Mouse (Mus musculus) midbrain, embryonic 13.5 days (tissue): Measurements from ENCODE around the gene Foxa1. TPM values are rescaled to one million over a fixed set of nuclear protein-coding genes. Genes with fewer than 3 reads are reported as not detected.

Source experiments
- ATAC-seq: fragments of 200-750 bp; cut with Nextera tagmentation; 2 replicates; pipeline ENCODE4 v1.8.0; 2017; ENCODE audit warnings: mild to moderate bottlenecking, moderate TSS enrichment, moderate library complexity
- H3K27ac ChIP-seq: fragments of 300-500 bp; sonication (generic); 2 replicates; pipeline ENCODE4 v1.5.1; 2015; ENCODE audit warnings: inconsistent platforms, mild to moderate bottlenecking, moderate library complexity
- H3K27me3 ChIP-seq: fragments of 300-500 bp; sonication (generic); 2 replicates; pipeline ENCODE4 v1.6.1; 2015; ENCODE audit warnings: mild to moderate bottlenecking, inconsistent platforms
- H3K36me3 ChIP-seq: fragments of 300-500 bp; sonication (generic); 2 replicates; pipeline ENCODE4 v1.6.1; 2015; ENCODE audit warnings: mild to moderate bottlenecking, inconsistent platforms
- H3K4me1 ChIP-seq: fragments of 300-500 bp; sonication (generic); replicated peaks from 2 replicates; pipeline ENCODE4 v1.6.1; 2015; ENCODE audit warnings: inconsistent platforms
- H3K4me2 ChIP-seq: fragments of 300-500 bp; sonication (generic); replicated peaks from 2 replicates; pipeline ENCODE4 v1.6.1; 2015; ENCODE audit warnings: moderate library complexity, mild to moderate bottlenecking, inconsistent platforms
- H3K4me3 ChIP-seq: fragments of 300-500 bp; sonication (generic); replicated peaks from 2 replicates; pipeline ENCODE4 v1.5.1; 2015; ENCODE audit warnings: mild to moderate bottlenecking, inconsistent platforms
- H3K9ac ChIP-seq: fragments of 300-500 bp; sonication (generic); replicated peaks from 2 replicates; pipeline ENCODE4 v1.6.1; 2015; ENCODE audit warnings: mild to moderate bottlenecking, inconsistent platforms
- H3K9me3 ChIP-seq: fragments of 300-500 bp; sonication (generic); 2 replicates; pipeline ENCODE4 v1.6.1; 2016; ENCODE audit warnings: mild to moderate bottlenecking, inconsistent platforms
- WGBS: fragments of 180-500 bp; shearing (Covaris S2); methylation state at CpG from one replicate; pipeline ENCODE4 v1.1.7; 2015; 5-methylcytosine and 5-hydroxymethylcytosine counted together
- polyA plus RNA-seq: library from polyadenylated mRNA; unstranded; fragments of >200 nt; fragmentation: Nextera tagmentation; extraction: Ambion mirVana; gene quantifications from 2 replicates; pipeline ENCODE4 v1.2.1, GENCODE M21; 2015

Foxa1 gene
- polyA plus RNA-seq, 1 experiment from 2014 or later: 3.8 TPM

DNA sequence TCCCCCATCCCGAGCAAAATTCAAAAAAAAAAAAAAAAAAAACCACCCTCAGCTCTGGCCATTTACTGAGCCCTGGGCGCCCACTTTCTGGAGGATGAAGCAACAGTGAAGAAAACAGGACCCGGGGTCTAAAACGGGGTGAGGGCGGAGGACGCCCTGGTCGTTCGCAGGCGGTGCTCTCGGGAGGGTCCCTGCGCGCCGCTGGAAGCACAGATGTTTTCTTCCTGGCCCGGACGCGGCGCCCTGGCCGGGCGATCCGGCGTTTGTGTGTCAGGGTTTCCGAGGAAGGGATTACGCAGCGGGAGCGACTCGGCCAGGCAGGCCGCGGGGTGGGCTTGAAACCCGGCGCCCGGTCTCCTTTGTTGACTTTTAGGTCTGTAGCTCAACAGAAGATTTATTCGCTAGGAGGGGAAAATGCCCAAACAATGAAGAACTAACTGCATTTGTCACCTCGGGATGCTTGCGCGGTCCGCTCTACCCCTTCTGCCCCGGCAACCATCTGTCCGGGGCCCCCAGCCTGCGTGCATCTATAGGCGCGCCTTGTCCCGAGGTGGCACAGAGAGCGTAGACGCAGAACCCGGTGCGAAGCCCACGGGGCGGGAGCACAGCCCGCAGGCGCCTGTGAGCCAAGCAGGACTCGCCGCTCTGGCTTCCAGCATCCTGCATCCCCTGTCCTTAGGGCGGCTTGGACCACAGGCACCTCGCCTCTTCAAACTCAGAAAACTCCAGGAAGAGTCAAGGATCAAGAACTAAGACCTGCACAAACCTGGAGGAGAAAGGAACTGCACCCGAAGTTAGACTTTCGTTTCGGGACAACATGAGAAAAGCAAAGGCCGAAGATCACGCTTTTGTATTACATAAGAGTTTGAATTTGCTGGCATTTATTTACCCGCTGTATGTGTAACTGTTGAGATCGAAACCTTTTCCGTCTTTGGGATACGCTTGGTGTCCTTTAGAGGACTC lies 7.8 kb downstream of the Foxa1 start:
- H3K36me3 ChIP-seq: no peaks in the 10 kb centered on the region
- H3K27me3 ChIP-seq: peaks cover 90% of the 10 kb centered on the region
- H3K9me3 ChIP-seq: no peaks in the 10 kb centered on the region
- under 1% methylated on average over 63 of the region's 63 CpGs for WGBS
- H3K4me1 ChIP-seq: peaks cover 36% of the 10 kb centered on the region
- peak; percentile 24; the same call in 1 of the 2 replicates for ATAC-seq
- peak overlapping the region; percentile 61 for H3K4me2 ChIP-seq
- peak overlapping the region; percentile 37 for H3K4me3 ChIP-seq
- H3K27ac ChIP-seq: peak overlapping the region; percentile 76
- peak overlapping the region; percentile 60 for H3K9ac ChIP-seq

DNA sequence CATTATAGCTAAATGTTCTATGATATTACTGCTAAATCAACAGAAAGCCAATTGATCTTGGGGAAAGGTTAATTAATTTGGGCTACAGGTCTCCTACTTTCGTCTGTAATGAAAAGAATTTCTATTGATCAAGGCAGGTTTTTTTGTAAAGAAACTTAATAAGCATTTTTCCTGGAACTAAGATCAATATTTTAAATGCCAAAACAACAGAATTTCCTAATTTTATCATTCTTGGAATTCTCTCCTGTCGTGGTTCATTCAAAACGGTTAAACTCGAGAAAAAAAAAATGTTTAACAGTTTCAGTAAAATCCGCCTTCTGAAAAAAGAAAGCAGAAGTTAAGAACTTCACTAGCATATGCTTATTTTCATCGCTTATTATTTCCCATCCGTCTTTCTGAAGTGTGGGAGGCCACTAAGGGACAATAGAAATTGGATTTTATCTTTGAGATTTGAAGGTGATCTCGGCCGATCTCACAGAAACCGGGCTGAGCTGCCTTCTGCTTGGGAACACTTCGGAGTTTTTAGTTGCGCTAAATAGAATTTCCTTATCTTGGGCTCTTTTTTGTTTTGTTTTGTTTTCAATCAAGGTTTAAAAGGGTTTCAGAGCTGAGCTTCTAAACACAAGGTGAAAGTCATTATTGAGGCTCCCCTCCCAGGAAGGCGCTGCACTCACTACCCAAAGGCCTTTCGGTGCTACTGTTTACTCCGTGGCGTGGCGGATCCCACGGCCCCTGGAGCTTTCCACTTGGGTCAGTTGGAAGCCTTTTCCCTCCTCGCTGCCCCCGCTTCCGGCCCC lies 8.7 kb downstream of the Foxa1 start:
- H3K9me3 ChIP-seq: no peaks in the 10 kb centered on the region
- H3K27ac ChIP-seq: peak overlapping the region; percentile 76; the same call in 1 of the 2 replicates
- peaks cover 32% of the 10 kb centered on the region for H3K4me1 ChIP-seq
- H3K36me3 ChIP-seq: no peaks in the 10 kb centered on the region
- 2% methylated on average over 21 of the region's 21 CpGs for WGBS
- peak overlapping the region; percentile 60; the same call in 1 of the 2 replicates for H3K9ac ChIP-seq
- peak overlapping the region; percentile 61 for H3K4me2 ChIP-seq
- peak overlapping the region; percentile 37 for H3K4me3 ChIP-seq
- ATAC-seq: no peak
- H3K27me3 ChIP-seq: peaks cover 90% of the 10 kb centered on the region

DNA sequence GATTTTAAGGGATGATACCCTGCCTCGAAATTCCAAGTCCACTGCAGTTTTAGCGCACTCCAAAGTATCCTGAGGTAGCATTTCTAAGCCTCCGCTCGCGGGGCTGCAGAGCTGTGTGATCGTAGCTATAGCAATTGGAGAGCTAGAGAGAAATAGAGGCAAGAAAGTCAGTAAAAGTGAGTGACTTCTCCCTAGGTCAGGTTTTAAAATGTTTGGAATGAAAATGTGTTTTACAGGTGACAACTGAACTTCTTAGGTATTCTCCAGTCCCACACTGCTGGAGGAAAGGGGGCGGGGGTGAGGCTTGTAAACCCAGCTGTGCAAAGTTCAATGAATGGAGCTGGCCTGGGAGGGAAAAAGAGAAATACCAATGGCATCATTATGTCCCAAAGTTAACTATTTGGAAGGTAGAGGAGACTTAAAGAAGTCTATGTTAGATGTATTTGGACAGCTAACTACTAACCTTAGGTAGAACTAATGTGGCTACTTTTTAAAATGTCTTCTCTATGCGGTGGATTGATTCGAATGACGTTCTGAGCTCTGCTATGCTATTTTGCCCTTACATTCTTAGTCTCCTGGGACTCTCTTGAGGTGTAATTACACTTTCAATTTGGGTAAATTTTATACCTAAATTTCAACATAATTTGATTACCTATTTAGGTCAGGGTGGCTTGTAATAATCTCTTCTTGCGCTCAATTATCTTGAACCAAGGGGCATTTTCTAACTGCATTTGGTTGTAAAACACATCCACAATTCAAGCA lies 9.6 kb downstream of the Foxa1 start:
- Histone ChIP-seq H3K4me3 (no peak overlapping the region), H3K9ac (no peak overlapping the region), H3K4me1 (peaks cover 24% of the 10 kb centered on the region), H3K27ac (peak overlapping the region; percentile 31; the same call in 1 of the 2 replicates), H3K27me3 (peaks cover 90% of the 10 kb centered on the region), H3K36me3 (no peaks in the 10 kb centered on the region), H3K9me3 (no peaks in the 10 kb centered on the region), H3K4me2 (no peak overlapping the region)
- ATAC-seq: no peak
- WGBS: 6% methylated on average over 11 of the region's 11 CpGs

DNA sequence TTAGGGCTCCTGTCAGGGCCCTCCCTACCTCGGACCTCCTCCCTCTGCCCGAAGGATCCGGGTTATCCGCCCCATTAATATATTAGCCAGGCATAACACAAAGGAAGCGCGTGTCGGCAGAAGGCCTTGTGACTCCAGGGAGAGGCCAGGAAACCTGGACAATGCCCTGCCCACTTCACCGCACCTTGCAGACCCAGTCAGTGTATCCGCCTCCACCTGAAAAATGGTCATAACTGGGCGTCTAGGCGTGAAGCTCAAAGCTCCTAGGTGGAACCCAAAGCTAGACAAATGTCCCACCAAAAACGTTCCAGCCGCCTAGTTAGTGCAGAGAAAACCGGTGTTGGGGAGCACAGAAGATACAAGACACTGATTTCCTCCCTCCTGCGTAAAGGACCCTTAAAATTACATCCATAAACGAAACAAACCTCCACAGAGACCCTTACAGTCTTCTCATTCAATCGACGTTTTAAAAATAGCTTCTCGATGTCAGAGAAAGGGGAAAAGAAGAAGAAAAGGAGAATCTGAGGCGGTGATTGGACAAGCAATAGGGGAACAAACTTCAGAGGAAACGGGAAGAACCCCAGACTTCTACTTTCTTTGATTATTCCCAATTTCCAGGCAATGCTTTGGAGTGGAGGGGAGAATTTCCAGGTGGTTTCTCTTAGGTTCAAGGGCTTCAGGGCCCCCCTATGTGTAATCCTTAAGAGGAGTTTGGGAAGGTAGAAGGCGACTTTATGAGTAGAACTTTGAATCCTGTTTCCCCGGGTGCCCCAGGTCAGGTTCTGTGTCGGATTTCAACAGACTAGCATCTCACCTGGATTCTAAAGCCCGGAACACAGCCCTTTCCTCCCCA lies 10.4 kb downstream of the Foxa1 start:
- no peak overlapping the region for H3K4me2 ChIP-seq
- peaks cover 24% of the 10 kb centered on the region for H3K4me1 ChIP-seq
- no peaks in the 10 kb centered on the region for H3K36me3 ChIP-seq
- H3K9ac ChIP-seq: no peak overlapping the region
- no peak for ATAC-seq
- 3% methylated on average over 25 of the region's 25 CpGs for WGBS
- H3K9me3 ChIP-seq: no peaks in the 10 kb centered on the region
- H3K4me3 ChIP-seq: no peak overlapping the region
- peak overlapping the region; percentile 77 for H3K27ac ChIP-seq
- peaks cover 90% of the 10 kb centered on the region for H3K27me3 ChIP-seq

DNA sequence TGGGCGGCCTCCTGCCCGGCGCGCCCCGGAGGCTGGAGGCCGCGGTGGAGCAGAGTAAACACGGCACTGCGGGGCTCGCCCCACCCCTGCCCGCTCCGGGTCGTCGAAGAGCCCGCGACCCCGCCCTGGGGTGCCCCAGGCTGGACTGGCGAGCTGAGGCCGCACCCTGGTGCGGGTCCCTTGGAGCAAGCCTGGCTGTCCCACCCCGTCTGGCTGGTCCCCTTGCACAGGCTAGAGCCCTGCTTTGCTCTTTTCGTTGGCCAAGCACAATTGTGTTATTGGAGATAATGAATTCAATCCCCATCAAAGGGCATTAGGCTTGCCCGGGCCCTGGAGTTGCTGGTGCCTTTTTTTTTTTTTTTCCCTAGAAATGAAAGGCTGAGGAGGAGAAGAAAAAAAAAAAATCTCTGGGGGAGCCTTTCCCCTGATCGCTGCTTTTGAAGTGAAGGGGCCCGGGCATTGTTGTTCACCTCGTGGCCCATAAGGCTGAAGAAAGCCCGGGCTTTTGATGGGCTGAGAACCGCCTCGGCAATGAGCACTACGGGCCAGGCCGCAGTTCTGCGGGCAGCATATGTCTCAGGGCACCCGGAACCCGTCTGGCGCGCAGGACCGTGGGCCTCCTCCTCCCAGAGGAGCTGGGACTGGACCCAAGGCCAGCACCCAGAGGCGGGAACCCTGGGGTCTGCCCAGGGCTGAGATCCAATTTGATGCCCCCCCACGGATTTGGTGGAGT lies 11.7 kb downstream of the Foxa1 start:
- under 1% methylated on average over 39 of the region's 39 CpGs for WGBS
- H3K9me3 ChIP-seq: no peaks in the 10 kb centered on the region
- no peaks in the 10 kb centered on the region for H3K36me3 ChIP-seq
- peak overlapping the region; percentile 77 for H3K27ac ChIP-seq
- peaks cover 95% of the 10 kb centered on the region for H3K27me3 ChIP-seq
- peaks cover 30% of the 10 kb centered on the region for H3K4me1 ChIP-seq
- H3K4me2 ChIP-seq: peak overlapping the region; percentile 48
- ATAC-seq: peak; percentile 89
- H3K4me3 ChIP-seq: 0 out of 2 replicates have a peak overlapping the region, but pooled peaks have one; percentile 4
- H3K9ac ChIP-seq: 0 out of 2 replicates have a peak overlapping the region, but pooled peaks have one; percentile 46

DNA sequence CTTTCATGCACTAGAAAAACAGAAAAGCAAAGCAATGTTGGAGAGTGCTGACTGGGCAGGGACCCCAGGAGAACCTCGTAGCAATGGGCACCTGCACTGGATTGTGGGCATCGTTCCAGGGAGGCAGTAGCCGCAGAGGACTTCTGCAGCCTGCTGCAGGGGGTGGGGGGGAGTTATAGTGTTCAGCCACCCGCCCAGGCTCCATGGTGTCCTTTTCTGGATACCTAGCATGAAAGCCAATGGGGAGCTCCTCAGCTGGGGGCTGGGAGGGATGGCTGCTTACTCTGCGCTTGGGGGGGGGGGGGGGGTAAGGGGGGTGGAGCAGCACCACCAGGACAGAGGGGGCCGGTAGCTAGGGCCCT lies 12.2 kb downstream of the Foxa1 start:
- Histone ChIP-seq H3K4me2 (peak overlapping the region; percentile 48), H3K27ac (peak overlapping the region; percentile 77), H3K4me1 (peaks cover 31% of the 10 kb centered on the region), H3K9ac (0 out of 2 replicates have a peak overlapping the region, but pooled peaks have one; percentile 46), H3K4me3 (0 out of 2 replicates have a peak overlapping the region, but pooled peaks have one; percentile 4), H3K27me3 (peaks cover 93% of the 10 kb centered on the region), H3K9me3 (no peaks in the 10 kb centered on the region), H3K36me3 (no peaks in the 10 kb centered on the region)
- no peak for ATAC-seq
- WGBS: 0% methylated on average over 3 of the region's 6 CpGs

DNA sequence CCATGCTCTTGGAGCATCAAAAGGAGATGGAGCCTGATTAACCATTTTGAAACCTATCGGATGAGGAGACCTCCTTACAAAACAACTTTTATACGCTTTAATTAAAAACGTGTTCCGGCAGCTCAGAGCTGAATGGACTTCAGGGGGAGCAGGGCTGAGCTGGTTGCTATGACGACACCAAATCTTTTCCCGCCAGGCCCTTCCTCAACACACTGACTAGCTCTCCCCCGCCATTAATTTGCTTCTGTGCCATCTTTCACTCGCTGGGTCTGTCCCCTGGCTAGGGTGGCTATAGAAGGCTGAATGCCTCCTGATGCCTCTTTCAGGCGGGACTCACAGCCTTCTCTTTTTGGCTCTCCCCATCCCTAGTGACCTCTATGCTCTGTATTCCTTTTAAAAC lies 16.2 kb downstream of the Foxa1 start:
- Histone ChIP-seq H3K9ac (no peak overlapping the region), H3K4me1 (peaks cover 19% of the 10 kb centered on the region), H3K4me2 (no peak overlapping the region), H3K27me3 (peaks cover 95% of the 10 kb centered on the region), H3K9me3 (no peaks in the 10 kb centered on the region), H3K4me3 (no peak overlapping the region), H3K36me3 (no peaks in the 10 kb centered on the region), H3K27ac (no peak overlapping the region)
- ATAC-seq: peak; percentile 69
- 2% methylated on average over 9 of the region's 9 CpGs for WGBS

DNA sequence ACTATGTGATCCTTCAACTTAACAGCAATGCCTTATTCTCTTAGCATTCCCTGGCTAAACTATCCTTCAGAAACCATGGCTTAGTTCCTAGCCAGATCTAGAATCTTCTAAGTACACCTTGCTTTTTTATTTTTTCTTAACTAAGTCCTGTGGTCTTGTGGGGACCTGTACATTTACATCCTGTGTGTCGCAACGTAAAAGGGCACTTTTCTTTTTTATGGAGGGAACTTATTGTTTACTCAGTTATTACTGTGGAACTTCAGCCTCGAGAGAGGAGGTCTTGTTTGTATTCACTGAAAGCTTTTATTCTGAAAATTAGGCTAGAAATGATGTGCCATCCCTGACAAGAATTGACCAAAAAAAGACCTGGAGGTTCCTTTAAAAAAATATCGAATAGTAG lies 18.4 kb downstream of the Foxa1 start:
- Histone ChIP-seq H3K4me2 (no peak overlapping the region), H3K9me3 (no peaks in the 10 kb centered on the region), H3K36me3 (no peaks in the 10 kb centered on the region), H3K4me1 (peaks cover 7% of the 10 kb centered on the region), H3K27ac (no peak overlapping the region), H3K9ac (no peak overlapping the region), H3K4me3 (no peak overlapping the region), H3K27me3 (peaks cover 83% of the 10 kb centered on the region)
- no peak for ATAC-seq
- 87% methylated on average over 4 of the region's 4 CpGs for WGBS

DNA sequence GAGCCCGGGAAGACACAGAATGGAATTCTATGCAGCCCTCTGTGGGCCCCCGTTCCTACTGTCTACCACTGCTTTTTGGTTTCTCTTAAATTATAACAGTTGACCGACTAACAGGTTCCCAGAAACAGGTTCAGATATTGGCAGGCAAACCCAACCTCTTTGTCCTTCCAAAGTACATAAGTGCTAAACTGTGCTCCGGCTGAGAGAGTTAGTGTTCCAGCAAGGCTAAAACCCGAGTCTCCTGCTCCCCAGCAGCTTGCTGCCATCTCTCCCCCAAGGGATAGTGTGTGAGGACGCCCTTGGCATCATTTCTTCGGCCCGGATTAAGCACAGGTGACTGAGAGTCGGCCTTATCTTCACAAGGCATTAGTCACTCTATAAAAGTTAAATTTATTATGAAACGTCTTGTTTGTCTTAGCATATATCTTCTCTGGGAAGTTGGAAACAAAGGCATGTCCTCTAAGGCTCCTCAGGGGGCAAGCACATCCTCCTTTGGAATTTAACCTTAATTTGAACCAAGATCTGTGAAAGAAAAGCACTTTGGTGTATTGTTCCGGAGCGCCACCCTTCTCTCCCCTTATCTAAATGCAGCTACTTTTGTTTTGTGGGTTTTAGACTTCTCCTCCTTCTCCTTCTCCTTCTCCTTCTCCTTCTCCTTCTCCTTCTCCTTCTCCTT lies 30.9 kb downstream of the Foxa1 start:
- no peak overlapping the region for H3K9ac ChIP-seq
- H3K4me3 ChIP-seq: no peak overlapping the region
- H3K4me2 ChIP-seq: no peak overlapping the region
- no peaks in the 10 kb centered on the region for H3K36me3 ChIP-seq
- no peak for ATAC-seq
- peaks cover 8% of the 10 kb centered on the region for H3K27me3 ChIP-seq
- no peaks in the 10 kb centered on the region for H3K9me3 ChIP-seq
- H3K4me1 ChIP-seq: no peaks in the 10 kb centered on the region
- H3K27ac ChIP-seq: no peak overlapping the region
- WGBS: 44% methylated on average over 12 of the region's 12 CpGs

DNA sequence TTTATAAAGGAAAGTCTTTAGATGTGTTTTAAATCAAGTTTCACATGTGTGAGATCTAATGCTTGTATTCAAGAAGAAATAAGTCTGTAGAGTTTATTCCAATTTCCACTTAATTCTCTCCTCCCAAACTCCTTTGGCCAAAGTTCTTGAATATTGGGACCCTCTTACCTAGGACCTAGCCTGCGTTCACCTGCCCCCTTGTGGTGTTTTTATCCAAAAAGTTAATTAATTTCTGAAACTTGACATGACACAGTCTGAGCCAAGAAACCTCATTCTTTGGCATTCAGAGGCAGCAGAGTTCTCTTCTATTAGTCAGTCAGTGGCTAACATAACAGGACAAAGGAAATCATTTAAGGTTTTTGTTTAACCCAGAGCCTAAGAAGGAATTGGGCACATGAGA lies 32.2 kb downstream of the Foxa1 start:
- peaks cover 8% of the 10 kb centered on the region for H3K27me3 ChIP-seq
- ATAC-seq: no peak
- no peak overlapping the region for H3K4me2 ChIP-seq
- no peaks in the 10 kb centered on the region for H3K9me3 ChIP-seq
- H3K9ac ChIP-seq: no peak overlapping the region
- H3K27ac ChIP-seq: no peak overlapping the region
- no peaks in the 10 kb centered on the region for H3K4me1 ChIP-seq
- H3K36me3 ChIP-seq: no peaks in the 10 kb centered on the region
- WGBS: 49% methylated on average over 1 of the region's 1 CpGs
- H3K4me3 ChIP-seq: no peak overlapping the region
